Mouse (Mus musculus) CH12.LX (cell line): ENCODE measurements around the gene Dab1.

ENCODE experiments used
- CTCF ChIP-seq, 2 experiments: IDR thresholded peaks in 1 of 2; conservative IDR thresholded peaks in 1 of 2; 2 replicates each; pipeline ENCODE4 v1.5.1; 2011 to 2012; ENCODE audit warnings: low read depth in 2 of 2, low read length in 2 of 2, improper control_type of control experiment in 1 of 2, inconsistent platforms in 1 of 2, mild to moderate bottlenecking in 1 of 2, moderate library complexity in 1 of 2
- EP300 ChIP-seq: IDR thresholded peaks from 2 replicates; pipeline ENCODE4 v1.6.1; 2011; ENCODE audit warnings: low read length, improper control_type of control experiment
- MEF2A ChIP-seq: IDR thresholded peaks from 2 replicates; pipeline ENCODE4 v1.6.1; 2014; ENCODE audit warnings: low read depth, mild to moderate bottlenecking, inconsistent platforms, low read length, improper control_type of control experiment, borderline replicate concordance
- RCOR1 ChIP-seq: conservative IDR thresholded peaks from 2 replicates; pipeline ENCODE4 v1.6.1; 2012; ENCODE audit warnings: low read depth, mild to moderate bottlenecking, inconsistent platforms, low read length, improper control_type of control experiment
- USF1 ChIP-seq: IDR thresholded peaks from 2 replicates; pipeline ENCODE4 v1.6.1; 2014; ENCODE audit warnings: low read depth, mild to moderate bottlenecking, inconsistent platforms, low read length, improper control_type of control experiment
- ZKSCAN1 ChIP-seq: IDR thresholded peaks from 2 replicates; pipeline ENCODE4 v1.6.1; 2012; ENCODE audit warnings: low read depth, inconsistent platforms, low read length, improper control_type of control experiment, borderline replicate concordance

- TF ChIP-seq EP300 (no peak), MEF2A (no peak), RCOR1 (no peak), CTCF (conservative IDR thresholded peaks at IDR 0.05 in 1 of 2, IDR thresholded peaks at IDR 0.05 in 1 of 2; ENCODE audit: low read depth in 2 of 2, low read length in 2 of 2) (no peak), USF1 (no peak), ZKSCAN1 (no peak)
Measured at GRCm38 (mm10) chr4:104452587-104452986, 833.4 kb downstream of the Dab1 start.
